Mouse (Mus musculus): ENCODE measurements around the gene Adora2b.

DNA sequence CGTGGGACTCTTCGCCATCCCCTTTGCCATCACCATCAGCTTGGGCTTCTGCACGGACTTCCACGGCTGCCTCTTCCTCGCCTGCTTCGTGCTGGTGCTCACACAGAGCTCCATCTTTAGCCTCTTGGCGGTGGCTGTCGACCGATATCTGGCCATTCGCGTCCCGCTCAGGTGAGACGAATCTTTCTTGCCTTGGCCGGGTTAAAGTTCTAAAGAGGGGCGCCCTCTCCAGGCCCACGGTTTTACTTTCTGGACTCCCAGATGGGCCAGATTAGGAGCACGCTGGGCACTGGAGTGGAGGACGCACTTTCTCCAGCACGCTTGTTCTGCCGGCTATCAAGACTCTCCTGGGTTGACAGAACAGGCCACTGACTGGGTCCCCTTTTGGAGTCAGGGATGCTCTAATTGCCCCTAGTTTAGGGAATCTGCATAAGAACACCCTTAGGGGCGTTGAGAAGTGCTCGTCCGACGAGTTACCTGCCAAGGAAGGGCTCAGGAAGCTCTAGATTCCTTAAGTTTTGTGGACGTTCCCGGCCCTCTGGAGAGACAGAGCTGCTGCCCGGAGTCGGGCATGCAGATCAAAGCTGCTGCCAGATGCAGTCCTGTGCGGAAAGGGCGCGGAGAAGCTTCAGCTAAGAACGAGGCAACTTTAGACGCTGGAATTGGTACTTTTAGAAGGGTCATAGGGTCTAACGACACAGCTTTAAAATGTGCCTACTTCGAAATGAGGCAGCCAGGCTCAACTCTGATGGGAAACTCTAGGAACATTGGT, 668 bp downstream of the Adora2b start:
- TF ChIP-seq POLR2A (IDR thresholded peaks at IDR 0.05; ENCODE audit: low read depth, low read length) = no peak
- TF ChIP-seq CTCF (IDR thresholded peaks at IDR 0.05; ENCODE audit: borderline replicate concordance, insufficient read depth, low read length) = no peak
